15 mouse cellular contexts compared by ENCODE assay signal in the genomic region with DNA sequence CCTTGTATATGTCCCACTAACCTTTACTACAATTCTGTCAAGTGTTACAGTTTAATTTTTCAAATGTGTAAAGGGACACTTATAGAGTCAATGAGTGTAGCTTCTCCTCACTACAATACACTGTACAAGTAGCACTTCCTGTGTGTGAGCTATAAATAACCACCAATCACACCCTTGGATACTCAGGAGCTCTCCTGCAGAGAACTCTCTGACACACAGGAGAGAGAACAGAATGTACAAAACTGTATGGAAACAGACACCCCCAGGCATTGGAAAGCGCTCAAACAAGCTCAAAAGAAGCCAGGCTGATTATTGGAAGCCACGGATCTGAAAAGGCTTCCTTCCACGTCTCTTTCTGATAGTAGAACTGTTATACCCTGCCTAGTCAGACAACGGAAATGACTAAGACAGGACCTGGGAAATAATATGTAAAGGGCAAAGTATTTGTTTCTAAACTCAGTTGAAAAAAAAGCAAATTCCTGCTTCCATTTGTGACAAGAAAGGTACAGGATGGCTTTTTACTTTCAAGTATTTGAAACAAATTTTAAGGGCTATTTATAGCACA.
DNase-seq lines count a peak whose midpoint lies in the region; ATAC-seq and TF ChIP-seq lines count a peak whose summit lies in the region.
"Had no signal": no experiment of that assay in that cellular context is flagged by ENCODE, and none has a peak within 500 bp of the region (broad histone marks: within the 10 kb centered on the region; RNA-seq: fewer than 3 reads in every experiment).

No protein-coding gene starts in this region.

- no peaks in the 10 kb centered on the region for H3K4me1 ChIP-seq in forebrain, embryonic 14.5 days (ENCODE audit: control insufficient read depth, insufficient read depth, low read length)
- no peaks in the 10 kb centered on the region for H3K4me1 ChIP-seq in forebrain, embryonic 10.5 days
- no peaks in the 10 kb centered on the region for H3K4me1 ChIP-seq in kidney, postnatal 0 days (replicated peaks; ENCODE audit: insufficient read depth, low read length)
- H3K4me1 ChIP-seq in kidney, adult 2 months (ENCODE audit: control insufficient read depth, insufficient read depth, low read length), result no peaks in the 10 kb centered on the region
- H3K4me1 ChIP-seq in MEL (ENCODE audit: control insufficient read depth in 1 of 2, insufficient read depth in 2 of 2, low read length in 2 of 2), result no peaks in the 10 kb centered on the region
- H3K4me1 ChIP-seq: neural tube, embryonic 15.5 days had no signal

- H3K9me3 ChIP-seq in forebrain, embryonic 14.5 days (replicated peaks; ENCODE audit: control insufficient read depth, low read length), result no peaks in the 10 kb centered on the region
- H3K9me3 ChIP-seq in forebrain, embryonic 10.5 days, result no peaks in the 10 kb centered on the region
- H3K9me3 ChIP-seq in kidney, postnatal 0 days (replicated peaks; ENCODE audit: low read length), result no peaks in the 10 kb centered on the region
- no peaks in the 10 kb centered on the region for H3K9me3 ChIP-seq in MEL (replicated peaks; ENCODE audit: insufficient read depth, low read length)
- H3K9me3 ChIP-seq: neural tube, embryonic 15.5 days had no signal

- no peaks in the 10 kb centered on the region for H3K79me2 ChIP-seq in MEL (ENCODE audit: control insufficient read depth, insufficient read depth, low read length, poor library complexity)

- no peak for ATAC-seq in forebrain, embryonic 14.5 days
- no peak for ATAC-seq in kidney, postnatal 0 days (replicated peaks; ENCODE audit: low FRiP score, low read depth)
- peak; percentile 44; the same call in 1 of the 2 replicates for ATAC-seq in granulocyte monocyte progenitor cell, adult 5-6 weeks (replicated peaks; ENCODE audit: poor library complexity, severe bottlenecking)
- ATAC-seq: Patski had no signal

- no peak for TF ChIP-seq CTCF in kidney, postnatal 0 days (IDR thresholded peaks at IDR 0.05; ENCODE audit: low read depth)
- no peak for TF ChIP-seq CTCF in kidney, adult 2 months (conservative IDR thresholded peaks at IDR 0.05; ENCODE audit: insufficient read depth, insufficient read length, low read depth, low read length)
- no peak for TF ChIP-seq CTCF in MEL (IDR thresholded peaks at IDR 0.05 in 2 of 3, conservative IDR thresholded peaks at IDR 0.05 in 1 of 3; ENCODE audit: control insufficient read depth in 1 of 3, insufficient read depth in 1 of 3, low read depth in 2 of 3, low read length in 3 of 3, poor library complexity in 1 of 3, severe bottlenecking in 1 of 3)

- no peak overlapping the region for H3K4me2 ChIP-seq in forebrain, embryonic 14.5 days (ENCODE audit: low read length)
- no peak overlapping the region for H3K4me2 ChIP-seq in kidney, postnatal 0 days (ENCODE audit: low read length)
- H3K4me2 ChIP-seq: neural tube, embryonic 15.5 days had no signal

- peak; percentile 7 for DNase-seq in forebrain, embryonic 14.5 days (ENCODE audit: low spot score)
- no peak for DNase-seq in forebrain, embryonic 10.5 days (ENCODE audit: extremely low spot score, low spot score)
- peak; percentile 1 for DNase-seq in kidney, postnatal 0 days (ENCODE audit: low spot score)
- no peak for DNase-seq in kidney, adult 2 months
- DNase-seq in MEL (ENCODE audit: low read depth, low spot score), result peak; percentile 8
- DNase-seq in heart, adult 11 months, result no peak
- no peak for DNase-seq in layer of hippocampus, postnatal 25 days (ENCODE audit: extremely low spot score in 1 of 2, low spot score in 1 of 2)
- DNase-seq: adrenal gland, postnatal 10 days; heart, adult 2 months; kidney, adult 8-10 months; midbrain, embryonic 14.5 days; thymus, postnatal 25 days had no signal

- 56% methylated on average over 4 of the region's 4 CpGs for WGBS in forebrain, embryonic 14.5 days
- 81% methylated on average over 4 of the region's 4 CpGs for WGBS in forebrain, embryonic 10.5 days
- 76% methylated on average over 4 of the region's 4 CpGs for WGBS in kidney, postnatal 0 days
- 64% methylated on average over 4 of the region's 4 CpGs for WGBS in kidney, adult 2 months

- no peak overlapping the region for H3K4me3 ChIP-seq in forebrain, embryonic 14.5 days (ENCODE audit: low read depth, low read length)
- H3K4me3 ChIP-seq in forebrain, embryonic 10.5 days, result no peak overlapping the region
- H3K4me3 ChIP-seq in kidney, postnatal 0 days (replicated peaks; ENCODE audit: low read depth, low read length), result no peak overlapping the region
- H3K4me3 ChIP-seq in kidney, adult 2 months (ENCODE audit: insufficient read depth, low read depth, low read length), result no peak overlapping the region
- H3K4me3 ChIP-seq in MEL (ENCODE audit: control insufficient read depth in 1 of 2, insufficient read depth in 1 of 2, low read depth in 2 of 2, low read length in 2 of 2), result no peak overlapping the region
- H3K4me3 ChIP-seq: heart, adult 2 months; neural tube, embryonic 15.5 days had no signal

- no peak overlapping the region for H3K9ac ChIP-seq in forebrain, embryonic 14.5 days (ENCODE audit: low read length)
- no peak overlapping the region for H3K9ac ChIP-seq in kidney, postnatal 0 days (ENCODE audit: low read depth, low read length)
- H3K9ac ChIP-seq in MEL (ENCODE audit: control insufficient read depth, low read depth, low read length, poor library complexity, severe bottlenecking), result no peak overlapping the region
- H3K9ac ChIP-seq: neural tube, embryonic 15.5 days had no signal

- H3K27me3 ChIP-seq in forebrain, embryonic 14.5 days (replicated peaks; ENCODE audit: control insufficient read depth, insufficient read depth, low read length), result no peaks in the 10 kb centered on the region
- H3K27me3 ChIP-seq in forebrain, embryonic 10.5 days (ENCODE audit: poor library complexity, severe bottlenecking), result no peaks in the 10 kb centered on the region
- H3K27me3 ChIP-seq in kidney, postnatal 0 days (ENCODE audit: insufficient read depth, low read length), result no peaks in the 10 kb centered on the region
- no peaks in the 10 kb centered on the region for H3K27me3 ChIP-seq in kidney, adult 2 months (replicated peaks; ENCODE audit: control insufficient read depth, insufficient read depth, low read length)
- no peaks in the 10 kb centered on the region for H3K27me3 ChIP-seq in MEL (ENCODE audit: control insufficient read depth in 1 of 2, insufficient read depth in 2 of 2, low read length in 2 of 2)
- H3K27me3 ChIP-seq: neural tube, embryonic 15.5 days had no signal

- no peaks in the 10 kb centered on the region for H3K36me3 ChIP-seq in forebrain, embryonic 14.5 days (ENCODE audit: control insufficient read depth, insufficient read depth, low read length)
- H3K36me3 ChIP-seq in forebrain, embryonic 10.5 days (replicated peaks), result no peaks in the 10 kb centered on the region
- H3K36me3 ChIP-seq in kidney, postnatal 0 days (ENCODE audit: insufficient read depth, low read length), result no peaks in the 10 kb centered on the region
- H3K36me3 ChIP-seq in kidney, adult 2 months (ENCODE audit: control insufficient read depth, insufficient read depth, low read length), result no peaks in the 10 kb centered on the region
- no peaks in the 10 kb centered on the region for H3K36me3 ChIP-seq in MEL (ENCODE audit: control insufficient read depth in 1 of 2, insufficient read depth in 2 of 2, low read length in 2 of 2)
- H3K36me3 ChIP-seq: neural tube, embryonic 15.5 days had no signal

- no peak for TF ChIP-seq RAD21 in MEL (IDR thresholded peaks at IDR 0.05; ENCODE audit: low read depth, low read length)

- no peak overlapping the region for H3K27ac ChIP-seq in forebrain, embryonic 14.5 days (ENCODE audit: low read depth, low read length)
- no peak overlapping the region for H3K27ac ChIP-seq in forebrain, embryonic 10.5 days
- H3K27ac ChIP-seq in kidney, postnatal 0 days, result no peak overlapping the region
- H3K27ac ChIP-seq in kidney, adult 2 months (ENCODE audit: insufficient read depth, low read depth, low read length), result no peak overlapping the region
- H3K27ac ChIP-seq in MEL (ENCODE audit: control insufficient read depth, low read depth, low read length), result no peak overlapping the region
- H3K27ac ChIP-seq: heart, adult 2 months; neural tube, embryonic 15.5 days had no signal

- no peak for TF ChIP-seq EP300 in MEL (IDR thresholded peaks at IDR 0.05; ENCODE audit: low read depth in 1 of 2, low read length in 2 of 2)

- no peak for TF ChIP-seq POLR2A in kidney, adult 2 months (IDR thresholded peaks at IDR 0.05; ENCODE audit: low read depth, low read length)
- TF ChIP-seq POLR2A in MEL (IDR thresholded peaks at IDR 0.05; ENCODE audit: control insufficient read depth in 1 of 2, insufficient read depth in 1 of 2, low read depth in 1 of 2, low read length in 2 of 2, poor library complexity in 1 of 2), result no peak

TF ChIP-seq in MEL, 35 proteins besides CTCF, POLR2A, EP300 and RAD21:
- TF ChIP-seq ELF1 (IDR thresholded peaks at IDR 0.05; ENCODE audit: low read depth, low read length) (no peak), MAX (IDR thresholded peaks at IDR 0.05; ENCODE audit: low read length) (no peak), NELFE (IDR thresholded peaks at IDR 0.05; ENCODE audit: low read depth, low read length) (no peak), BHLHE40 (IDR thresholded peaks at IDR 0.05; ENCODE audit: borderline replicate concordance, low read depth, low read length) (no peak), CHD1 (IDR thresholded peaks at IDR 0.05; ENCODE audit: low read depth, low read length) (no peak), HCFC1 (IDR thresholded peaks at IDR 0.05; ENCODE audit: low read depth, low read length) (no peak), ZNF384 (IDR thresholded peaks at IDR 0.05; ENCODE audit: low read depth, low read length) (no peak), CHD2 (IDR thresholded peaks at IDR 0.05; ENCODE audit: low read length) (no peak), RCOR1 (IDR thresholded peaks at IDR 0.05; ENCODE audit: low read depth, low read length) (no peak), SMC3 (IDR thresholded peaks at IDR 0.05; ENCODE audit: low read depth, low read length) (no peak), GATA1 (IDR thresholded peaks at IDR 0.05; ENCODE audit: low read depth, low read length) (no peak), MYC (IDR thresholded peaks at IDR 0.05; ENCODE audit: low read depth, low read length) (no peak), NRF1 (IDR thresholded peaks at IDR 0.05; ENCODE audit: insufficient read depth, low read depth, low read length, poor library complexity, severe bottlenecking) (no peak), JUND (IDR thresholded peaks at IDR 0.05; ENCODE audit: low read depth, low read length) (no peak), MAFK (IDR thresholded peaks at IDR 0.05; ENCODE audit: borderline replicate concordance, low read depth, low read length) (no peak), UBTF (IDR thresholded peaks at IDR 0.05; ENCODE audit: borderline replicate concordance, insufficient read depth, low read depth, low read length) (no peak), TCF12 (IDR thresholded peaks at IDR 0.05; ENCODE audit: low read depth, low read length) (no peak), KAT2A (conservative IDR thresholded peaks at IDR 0.05; ENCODE audit: low read depth, low read length) (no peak), MEF2A (IDR thresholded peaks at IDR 0.05; ENCODE audit: extremely low read depth, insufficient replicate concordance, low read depth, low read length, poor library complexity, severe bottlenecking) (no peak)

Comparison
In these comparisons a context has a peak if more than half of its experiments do, and no peak if none do; other contexts are left out.
1. DNase-seq: peak in forebrain, embryonic 14.5 days (single experiment), kidney, postnatal 0 days (single experiment) and MEL (single experiment); none in forebrain, embryonic 10.5 days (single experiment), kidney, adult 2 months (single experiment), heart, adult 11 months (single experiment) and layer of hippocampus, postnatal 25 days (0 of 2).